Mouse (Mus musculus): Measurements from ENCODE around the gene Nufip1. TPM values are rescaled to one million over a fixed set of nuclear protein-coding genes. Genes with fewer than 3 reads are reported as not detected.

Nufip1 gene
- total RNA-seq, 2 experiments from 2014 or later = 5.1 to 5.3 TPM

GRCm38 (mm10) chr14:76175808-76176207 is 65.1 kb downstream of the Nufip1 start:
- DNase-seq = no peak
- intact Hi-C loops (cut with DNase I) = no loop called here

GRCm38 (mm10) chr14:76177230-76177629 is 66.5 kb downstream of the Nufip1 start:
- intact Hi-C loops (cut with DNase I) = no loop called here
- no peak for DNase-seq

GRCm38 (mm10) chr14:76178447-76178846 is 67.8 kb downstream of the Nufip1 start:
- no peak for DNase-seq
- intact Hi-C loops (cut with DNase I) = no loop called here

GRCm38 (mm10) chr14:76179343-76179742 is 68.7 kb downstream of the Nufip1 start:
- no peak for DNase-seq
- intact Hi-C loops (cut with DNase I) = no loop called here

DNA sequence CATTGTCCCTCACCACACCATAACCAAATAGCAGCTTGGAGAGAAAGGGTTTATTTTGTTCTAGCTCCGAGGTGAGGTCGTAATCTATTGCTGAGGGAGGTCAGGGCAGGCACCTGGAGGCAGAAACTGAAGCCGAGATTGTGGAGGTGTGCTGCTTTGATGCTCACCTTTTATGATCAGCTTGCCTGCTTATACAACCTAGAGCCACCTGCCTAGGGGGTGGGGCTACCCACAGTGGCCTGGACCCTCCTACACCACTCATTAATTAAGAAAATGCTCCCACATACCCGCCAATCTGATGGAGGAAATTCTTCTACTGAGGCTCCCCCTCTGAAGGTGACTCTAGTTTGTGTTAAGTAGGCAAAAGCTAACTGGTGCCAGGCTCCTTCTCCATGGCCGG is 74.7 kb downstream of the Nufip1 start:
- no peak for DNase-seq
- intact Hi-C loops (cut with DNase I) = no loop called here

DNA sequence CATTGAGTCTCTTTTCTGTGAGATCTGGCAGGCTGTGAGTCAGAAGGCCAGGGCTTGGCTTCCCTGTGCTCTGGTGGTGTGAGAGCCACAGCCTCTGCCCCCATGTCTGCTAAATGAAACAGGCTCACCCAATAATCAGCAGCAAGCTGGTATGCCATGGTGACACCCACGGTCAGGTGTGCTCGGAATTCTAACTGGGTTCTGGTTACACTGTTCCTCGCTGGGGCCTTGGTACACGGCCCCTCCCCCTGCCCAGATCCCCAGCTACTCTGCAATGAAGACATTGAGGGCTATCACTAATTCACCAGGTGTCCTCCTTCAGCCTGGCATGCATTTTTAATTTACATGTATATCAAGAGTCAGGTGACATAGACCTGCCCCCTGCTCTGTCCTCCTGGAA is 75.6 kb downstream of the Nufip1 start:
- intact Hi-C loops (cut with DNase I) = no loop called here
- peak in 1 of 2 experiments; percentile 10 for DNase-seq

Other genes starting within 250 kb of the Nufip1 start
- not detected for gene Kctd4, start 155.9 kb upstream of the Nufip1 start, total RNA-seq (2021)
- gene Gtf2f2, start 100.0 kb upstream of the Nufip1 start, total RNA-seq (2021) = 10 to 100 TPM; 17.7 to 21.1 TPM
- 10 to 100 TPM; 14.6 to 15.0 TPM for gene Gpalpp1, start 131 bp upstream of the Nufip1 start, total RNA-seq (2021)

Measured in heart, postnatal 10 days (tissue).